1 mouse cellular context compared by ENCODE assay signal in the genomic region with DNA sequence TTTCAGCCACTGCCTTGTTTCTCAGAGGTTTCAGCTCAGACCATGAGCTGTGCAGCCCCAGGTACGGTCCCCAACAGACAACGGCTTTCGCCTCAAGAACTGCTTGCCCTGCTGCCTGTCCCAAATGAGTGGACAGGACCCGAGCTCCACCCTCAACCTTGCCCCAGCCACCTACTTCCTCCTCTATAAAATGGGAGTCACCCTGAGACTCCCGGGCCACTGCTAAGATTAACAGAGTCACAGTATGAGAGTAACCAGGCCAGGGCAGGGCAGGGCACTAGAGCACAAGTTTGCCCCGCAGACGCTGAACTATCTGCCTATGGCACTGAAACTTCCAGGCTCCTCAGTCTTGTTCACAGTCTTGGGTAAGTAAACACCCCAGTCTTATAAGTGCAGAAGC.
TF ChIP-seq lines count a peak whose summit lies in the region.

No protein-coding gene starts in this region.

TF ChIP-seq in myocyte, 11 proteins besides CTCF, POLR2A, EP300 and RAD21:
- TF ChIP-seq SRF (IDR thresholded peaks at IDR 0.05; ENCODE audit: control insufficient read depth, insufficient read length, low read depth), result no peak
- TF ChIP-seq USF1 (IDR thresholded peaks at IDR 0.05; ENCODE audit: low read depth), result no peak
- no peak for TF ChIP-seq CEBPB (IDR thresholded peaks at IDR 0.05; ENCODE audit: insufficient read depth, poor library complexity, severe bottlenecking)
- no peak for TF ChIP-seq TCF3 (IDR thresholded peaks at IDR 0.05; ENCODE audit: insufficient read length, low read depth)
- TF ChIP-seq REST (IDR thresholded peaks at IDR 0.05; ENCODE audit: insufficient read depth, insufficient read length), result no peak
- no peak for TF ChIP-seq TCF12 (IDR thresholded peaks at IDR 0.05; ENCODE audit: insufficient read depth, poor library complexity, severe bottlenecking)
- no peak for TF ChIP-seq MYOG (IDR thresholded peaks at IDR 0.05; ENCODE audit: control insufficient read depth in 1 of 3, insufficient read depth in 1 of 3, insufficient read length in 2 of 3, low read depth in 2 of 3)
- no peak for TF ChIP-seq MYOD1 (IDR thresholded peaks at IDR 0.05; ENCODE audit: control insufficient read depth in 1 of 3, insufficient read length in 2 of 3, low read depth in 2 of 3)
- TF ChIP-seq POLR2AphosphoS2 (IDR thresholded peaks at IDR 0.05; ENCODE audit: insufficient read length, low read depth), result no peak
- TF ChIP-seq E2F4 (IDR thresholded peaks at IDR 0.05; ENCODE audit: insufficient read depth), result no peak
- no peak for TF ChIP-seq MAX (IDR thresholded peaks at IDR 0.05; ENCODE audit: low read depth)
TF ChIP-seq in myocyte: peak in this region for 0.
